Mouse (Mus musculus): ENCODE measurements around the gene Adgrl3.

- TF ChIP-seq CTCF (IDR thresholded peaks at IDR 0.05; ENCODE audit: low read depth, low read length) (no peak), EP300 (IDR thresholded peaks at IDR 0.05; ENCODE audit: insufficient read depth, low read depth, low read length) (no peak)
Measured at GRCm38 (mm10) chr5:81405582-81406143, 385.7 kb downstream of the Adgrl3 start.
